Mouse (Mus musculus): Measurements from ENCODE around the gene Map4k2. TPM values are rescaled to one million over a fixed set of nuclear protein-coding genes. Genes with fewer than 3 reads are reported as not detected.
A peak's percentile ranks its signal among the peaks of the same experiment; 100 is the strongest.

Gene Map4k2
- polyA plus RNA-seq, 1 experiment from 2014 or later, result 12.9 TPM

- peak overlapping the region; percentile 91 for H3K27ac ChIP-seq (ENCODE audit: low read depth, low read length)
- H3K9ac ChIP-seq (ENCODE audit: low read depth, low read length), result no peak overlapping the region
- no peak overlapping the region for H3K4me2 ChIP-seq
- DNase-seq (ENCODE audit: low spot score), result no peak
- peaks cover 74% of the 10 kb centered on the region for H3K4me1 ChIP-seq (replicated peaks; ENCODE audit: control insufficient read depth, insufficient read depth, low read length)
- no peaks in the 10 kb centered on the region for H3K27me3 ChIP-seq (replicated peaks; ENCODE audit: control insufficient read depth, insufficient read depth, low read length)
- 75% methylated on average over 5 of the region's 5 CpGs for WGBS
- H3K36me3 ChIP-seq (ENCODE audit: control insufficient read depth, insufficient read depth, low read length), result peaks cover 24% of the 10 kb centered on the region
- H3K4me3 ChIP-seq (ENCODE audit: low read depth, low read length), result no peak overlapping the region
- no peak for ATAC-seq (replicated peaks; ENCODE audit: low FRiP score)
- H3K9me3 ChIP-seq (ENCODE audit: control insufficient read depth, low read length), result no peaks in the 10 kb centered on the region
Measured at GRCm38 (mm10) chr19:6302114-6302513, 38.8 kb upstream of the Map4k2 start.

GRCm38 (mm10) chr19:6302522-6302921 is 38.4 kb upstream of the Map4k2 start:
- Histone ChIP-seq H3K36me3 (ENCODE audit: control insufficient read depth, insufficient read depth, low read length) (peaks cover 20% of the 10 kb centered on the region), H3K9me3 (ENCODE audit: control insufficient read depth, low read length) (no peaks in the 10 kb centered on the region), H3K27ac (ENCODE audit: low read depth, low read length) (peak overlapping the region; percentile 34; the same call in 1 of the 2 replicates), H3K27me3 (replicated peaks; ENCODE audit: control insufficient read depth, insufficient read depth, low read length) (no peaks in the 10 kb centered on the region), H3K4me3 (ENCODE audit: low read depth, low read length) (no peak overlapping the region), H3K4me2 (no peak overlapping the region), H3K4me1 (replicated peaks; ENCODE audit: control insufficient read depth, insufficient read depth, low read length) (peaks cover 74% of the 10 kb centered on the region), H3K9ac (ENCODE audit: low read depth, low read length) (0 out of 2 replicates have a peak overlapping the region, but pooled peaks have one; percentile 10)
- 22% methylated on average over 4 of the region's 4 CpGs for WGBS
- ATAC-seq (replicated peaks; ENCODE audit: low FRiP score) (no peak), DNase-seq (ENCODE audit: low spot score) (no peak)

DNA sequence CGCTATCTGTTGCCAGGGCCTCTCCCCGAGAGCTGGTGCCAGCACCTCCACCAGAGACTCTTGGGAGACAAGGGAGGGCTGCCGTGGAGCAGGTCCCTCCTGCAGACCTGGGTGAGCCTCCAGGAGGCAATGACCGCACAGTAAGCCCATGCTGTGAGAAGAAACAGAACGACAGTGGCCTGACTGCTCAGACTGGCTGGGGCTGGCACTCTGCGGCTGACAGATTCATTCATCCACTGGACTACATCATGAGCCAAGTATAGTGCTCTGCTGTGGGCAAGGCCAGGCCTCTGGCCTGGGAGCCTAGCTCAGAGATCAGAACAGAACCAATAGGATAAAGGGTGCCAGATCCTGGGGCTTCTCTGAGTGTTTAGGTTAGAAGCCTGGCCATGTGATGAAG is 37.1 kb upstream of the Map4k2 start:
- H3K4me2 ChIP-seq, result no peak overlapping the region
- H3K36me3 ChIP-seq (ENCODE audit: control insufficient read depth, insufficient read depth, low read length), result peaks cover 11% of the 10 kb centered on the region; the same call in 1 of the 2 replicates
- DNase-seq (ENCODE audit: low spot score), result no peak
- H3K9me3 ChIP-seq (ENCODE audit: control insufficient read depth, low read length), result no peaks in the 10 kb centered on the region
- peaks cover 73% of the 10 kb centered on the region for H3K4me1 ChIP-seq (replicated peaks; ENCODE audit: control insufficient read depth, insufficient read depth, low read length)
- H3K27ac ChIP-seq (ENCODE audit: low read depth, low read length), result 0 out of 2 replicates have a peak overlapping the region, but pooled peaks have one; percentile 1
- 73% methylated on average over 6 of the region's 6 CpGs for WGBS
- no peak overlapping the region; the same call in 1 of the 2 replicates for H3K9ac ChIP-seq (ENCODE audit: low read depth, low read length)
- H3K4me3 ChIP-seq (ENCODE audit: low read depth, low read length), result no peak overlapping the region
- ATAC-seq (replicated peaks; ENCODE audit: low FRiP score), result no peak
- H3K27me3 ChIP-seq (replicated peaks; ENCODE audit: control insufficient read depth, insufficient read depth, low read length), result no peaks in the 10 kb centered on the region

GRCm38 (mm10) chr19:6304787-6305516 is 36.0 kb upstream of the Map4k2 start:
- Histone ChIP-seq H3K27me3 (replicated peaks; ENCODE audit: control insufficient read depth, insufficient read depth, low read length) (no peaks in the 10 kb centered on the region), H3K36me3 (ENCODE audit: control insufficient read depth, insufficient read depth, low read length) (peaks cover 2% of the 10 kb centered on the region; the same call in 1 of the 2 replicates), H3K9me3 (ENCODE audit: control insufficient read depth, low read length) (no peaks in the 10 kb centered on the region), H3K4me3 (ENCODE audit: low read depth, low read length) (no peak overlapping the region), H3K4me1 (replicated peaks; ENCODE audit: control insufficient read depth, insufficient read depth, low read length) (peaks cover 63% of the 10 kb centered on the region), H3K4me2 (no peak overlapping the region), H3K9ac (ENCODE audit: low read depth, low read length) (0 out of 2 replicates have a peak overlapping the region, but pooled peaks have one; percentile 39), H3K27ac (ENCODE audit: low read depth, low read length) (peak overlapping the region; percentile 49; the same call in 1 of the 2 replicates)
- ATAC-seq (replicated peaks; ENCODE audit: low FRiP score) (peak; percentile 55), DNase-seq (ENCODE audit: low spot score) (peak; percentile 90)
- 25% methylated on average over 5 of the region's 5 CpGs for WGBS

GRCm38 (mm10) chr19:6305517-6306115 is 35.3 kb upstream of the Map4k2 start:
- no peaks in the 10 kb centered on the region for H3K27me3 ChIP-seq (replicated peaks; ENCODE audit: control insufficient read depth, insufficient read depth, low read length)
- DNase-seq (ENCODE audit: low spot score), result no peak
- H3K4me3 ChIP-seq (ENCODE audit: low read depth, low read length), result peak overlapping the region; percentile 78
- 50% methylated on average over 8 of the region's 8 CpGs for WGBS
- no peak for ATAC-seq (replicated peaks; ENCODE audit: low FRiP score)
- H3K36me3 ChIP-seq (ENCODE audit: control insufficient read depth, insufficient read depth, low read length), result no peaks in the 10 kb centered on the region
- H3K9ac ChIP-seq (ENCODE audit: low read depth, low read length), result peak overlapping the region; percentile 77
- H3K4me2 ChIP-seq, result peak overlapping the region; percentile 85
- H3K4me1 ChIP-seq (replicated peaks; ENCODE audit: control insufficient read depth, insufficient read depth, low read length), result peaks cover 56% of the 10 kb centered on the region
- H3K27ac ChIP-seq (ENCODE audit: low read depth, low read length), result peak overlapping the region; percentile 78
- no peaks in the 10 kb centered on the region for H3K9me3 ChIP-seq (ENCODE audit: control insufficient read depth, low read length)

GRCm38 (mm10) chr19:6306137-6306551 is 34.8 kb upstream of the Map4k2 start, which contains the start of gene Cdc42bpg:
TSS of gene Cdc42bpg (plus strand) at chr19:6306456.
- H3K9ac ChIP-seq (ENCODE audit: low read depth, low read length), result peak within 1 kb of the TSS; percentile 77
- ATAC-seq (replicated peaks; ENCODE audit: low FRiP score) (peak; percentile 79), DNase-seq (ENCODE audit: low spot score) (peak; percentile 92)
- H3K4me3 ChIP-seq (ENCODE audit: low read depth, low read length), result peak within 1 kb of the TSS; percentile 78
- H3K27me3 ChIP-seq (replicated peaks; ENCODE audit: control insufficient read depth, insufficient read depth, low read length), result no peaks in the 10 kb centered on the region
- peak within 1 kb of the TSS; percentile 85 for H3K4me2 ChIP-seq
- H3K4me1 ChIP-seq (replicated peaks; ENCODE audit: control insufficient read depth, insufficient read depth, low read length), result peaks cover 51% of the 10 kb centered on the region
- H3K9me3 ChIP-seq (ENCODE audit: control insufficient read depth, low read length), result no peaks in the 10 kb centered on the region
- peak within 1 kb of the TSS; percentile 78 for H3K27ac ChIP-seq (ENCODE audit: low read depth, low read length)
- H3K36me3 ChIP-seq (ENCODE audit: control insufficient read depth, insufficient read depth, low read length), result no peaks in the 10 kb centered on the region
- WGBS, result 1% methylated on average over 38 of the region's 38 CpGs

GRCm38 (mm10) chr19:6306586-6306985 is 34.3 kb upstream of the Map4k2 start:
- no peaks in the 10 kb centered on the region for H3K36me3 ChIP-seq (ENCODE audit: control insufficient read depth, insufficient read depth, low read length)
- under 1% methylated on average over 33 of the region's 34 CpGs for WGBS
- peak overlapping the region; percentile 78 for H3K27ac ChIP-seq (ENCODE audit: low read depth, low read length)
- H3K4me3 ChIP-seq (ENCODE audit: low read depth, low read length), result peak overlapping the region; percentile 78
- H3K9ac ChIP-seq (ENCODE audit: low read depth, low read length), result peak overlapping the region; percentile 77
- peak; percentile 81 for DNase-seq (ENCODE audit: low spot score)
- peaks cover 48% of the 10 kb centered on the region for H3K4me1 ChIP-seq (replicated peaks; ENCODE audit: control insufficient read depth, insufficient read depth, low read length)
- ATAC-seq (replicated peaks; ENCODE audit: low FRiP score), result peak; percentile 49
- H3K27me3 ChIP-seq (replicated peaks; ENCODE audit: control insufficient read depth, insufficient read depth, low read length), result no peaks in the 10 kb centered on the region
- H3K9me3 ChIP-seq (ENCODE audit: control insufficient read depth, low read length), result no peaks in the 10 kb centered on the region
- peak overlapping the region; percentile 85 for H3K4me2 ChIP-seq

GRCm38 (mm10) chr19:6307733-6308531 is 33.0 kb upstream of the Map4k2 start:
- WGBS, result 72% methylated on average over 9 of the region's 9 CpGs
- H3K4me3 ChIP-seq (ENCODE audit: low read depth, low read length), result 0 out of 2 replicates have a peak overlapping the region, but pooled peaks have one; percentile 78
- H3K4me2 ChIP-seq, result peak overlapping the region; percentile 85
- DNase-seq (ENCODE audit: low spot score), result no peak
- peaks cover 35% of the 10 kb centered on the region for H3K4me1 ChIP-seq (replicated peaks; ENCODE audit: control insufficient read depth, insufficient read depth, low read length)
- no peaks in the 10 kb centered on the region for H3K9me3 ChIP-seq (ENCODE audit: control insufficient read depth, low read length)
- no peaks in the 10 kb centered on the region for H3K27me3 ChIP-seq (replicated peaks; ENCODE audit: control insufficient read depth, insufficient read depth, low read length)
- H3K36me3 ChIP-seq (ENCODE audit: control insufficient read depth, insufficient read depth, low read length), result no peaks in the 10 kb centered on the region
- no peak overlapping the region for H3K9ac ChIP-seq (ENCODE audit: low read depth, low read length)
- H3K27ac ChIP-seq (ENCODE audit: low read depth, low read length), result no peak overlapping the region; the same call in 1 of the 2 replicates
- no peak for ATAC-seq (replicated peaks; ENCODE audit: low FRiP score)

Measured in liver, embryonic 11.5 days (tissue).